Mouse (Mus musculus) kidney, adult 8-10 months (tissue): ENCODE data around the gene Ssrp1.

Experiments
- DNase-seq, 2 experiments: peaks; one replicate each; pipeline ENCODE4 v3.0.0; 2022

Gene Ssrp1

GRCm38 (mm10) chr2:85037047-85038026, at the start of gene Ssrp1, which contains the start of gene P2rx3:
Gene Ssrp1 (plus strand): TSS chr2:85037234.
Gene P2rx3 (minus strand): TSS chr2:85037462.
- DNase-seq = peak; percentile 89 to 91

- DNase-seq = no peak
Observed at GRCm38 (mm10) chr2:84987930-84988329, 49.1 kb upstream of the Ssrp1 start, which contains the start of gene Prg3. Gene Prg3 (plus strand): TSS chr2:84988215.

GRCm38 (mm10) chr2:84996376-84996775, 40.7 kb upstream of the Ssrp1 start:
- no peak for DNase-seq

GRCm38 (mm10) chr2:84999486-85000181, 37.4 kb upstream of the Ssrp1 start:
- DNase-seq = peak; percentile 7 to 18

DNA sequence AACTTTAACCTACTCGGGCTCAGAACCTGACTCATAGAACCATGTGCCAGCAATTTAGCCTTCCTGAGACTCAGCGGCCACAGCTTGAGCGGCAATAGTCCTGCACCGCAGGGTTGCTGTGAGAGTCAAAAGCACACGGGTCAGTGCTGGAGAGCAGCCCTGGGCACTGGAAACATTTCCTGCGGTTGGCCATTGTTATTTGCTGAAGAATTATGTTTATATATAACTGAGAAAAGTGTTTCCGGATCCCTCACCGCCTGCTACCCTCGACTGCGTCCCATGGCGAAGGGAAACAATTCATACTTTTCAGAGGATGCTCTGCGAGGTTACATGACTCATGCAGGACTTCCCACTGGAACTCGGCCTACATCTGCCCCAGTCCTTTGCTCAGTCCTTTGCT, 35.5 kb upstream of the Ssrp1 start:
- peak; percentile 14 to 33 for DNase-seq

- DNase-seq = no peak
Observed at GRCm38 (mm10) chr2:85002575-85002974, 34.5 kb upstream of the Ssrp1 start.

GRCm38 (mm10) chr2:85004341-85004740, 32.7 kb upstream of the Ssrp1 start:
- no peak for DNase-seq

- no peak for DNase-seq
Observed at GRCm38 (mm10) chr2:85006600-85006999, 30.4 kb upstream of the Ssrp1 start.

- DNase-seq = peak in 1 of 2 experiments; percentile 29
Observed at GRCm38 (mm10) chr2:85007729-85008128, 29.3 kb upstream of the Ssrp1 start.

DNA sequence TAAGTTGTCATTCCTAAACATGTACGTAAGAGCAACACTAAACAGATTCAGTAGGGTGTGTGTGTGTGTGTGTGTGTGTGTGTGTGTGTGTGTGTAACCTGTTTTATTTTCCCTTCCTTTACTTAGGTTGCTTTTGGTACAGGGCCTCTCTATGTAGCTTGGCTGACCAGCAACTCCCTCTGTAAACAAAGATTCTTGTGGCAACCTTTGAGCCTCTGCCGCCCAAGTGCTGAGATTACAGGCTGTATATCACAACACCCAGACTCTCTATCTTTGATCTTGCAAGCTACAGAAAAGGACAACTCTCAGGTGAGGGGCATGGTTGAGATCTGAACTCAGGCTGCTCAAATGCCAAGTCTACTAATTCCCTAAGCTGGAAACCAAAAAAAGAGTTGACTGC, 27.8 kb upstream of the Ssrp1 start:
- DNase-seq = no peak

- no peak for DNase-seq
Observed at GRCm38 (mm10) chr2:85011906-85012604, 25.0 kb upstream of the Ssrp1 start.

- no peak for DNase-seq
Observed at GRCm38 (mm10) chr2:85012679-85013078, 24.4 kb upstream of the Ssrp1 start.

DNA sequence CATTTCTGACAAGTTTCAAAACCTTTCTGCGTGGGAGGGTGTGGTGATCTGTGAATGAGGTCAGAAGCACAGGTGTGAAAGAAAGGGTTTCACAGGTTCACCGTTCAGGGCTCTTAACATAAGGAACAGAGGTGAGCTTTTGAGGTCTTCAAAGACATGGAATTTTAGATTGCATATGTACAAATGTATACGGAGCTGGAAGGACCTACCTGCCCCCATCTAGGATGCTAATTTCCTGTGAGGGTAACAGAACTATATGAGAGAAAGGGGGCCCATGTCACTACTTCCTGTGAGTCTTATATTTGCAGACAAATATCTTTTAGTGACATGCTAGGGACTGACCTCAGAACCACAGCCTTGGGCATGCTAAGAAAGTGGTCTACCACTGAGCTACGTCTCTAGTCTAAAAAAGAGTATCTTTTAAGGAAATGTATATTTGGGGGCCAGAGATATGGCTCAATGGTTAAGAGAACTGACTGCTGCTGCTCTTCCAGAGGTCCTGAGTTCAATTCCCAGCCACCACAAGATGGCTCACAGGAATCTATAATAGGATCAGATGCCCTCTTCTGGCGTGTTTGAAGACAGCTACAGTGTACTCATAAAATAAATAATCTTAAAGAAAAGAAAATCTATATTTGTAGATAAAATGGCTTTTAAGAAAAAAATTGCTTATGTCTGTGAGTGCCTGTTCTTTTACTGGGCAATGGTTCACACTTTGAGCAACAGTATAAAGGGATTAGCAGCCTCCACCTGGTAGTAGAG, 23.0 kb upstream of the Ssrp1 start:
- DNase-seq = no peak

GRCm38 (mm10) chr2:85014588-85014982, 22.4 kb upstream of the Ssrp1 start:
- no peak for DNase-seq

DNA sequence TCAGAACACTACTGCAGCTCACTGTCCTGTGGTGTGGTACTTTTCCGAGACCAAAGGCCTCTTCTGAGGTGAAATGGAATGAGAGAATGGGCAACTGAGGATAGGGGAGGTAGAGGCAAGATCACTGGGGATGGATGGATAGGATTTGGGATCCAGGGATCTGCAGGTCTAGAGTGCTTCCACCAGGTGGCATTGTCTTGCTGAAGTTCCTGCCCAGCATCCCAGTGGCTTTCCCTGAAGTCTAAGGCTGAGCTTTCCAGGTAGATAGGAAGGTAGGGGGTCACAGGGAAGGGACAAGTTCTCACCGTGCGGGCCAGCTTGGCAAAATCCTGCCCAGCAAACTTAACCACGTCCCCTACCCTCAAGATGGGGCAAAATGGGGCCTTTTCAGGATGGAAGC, 15.0 kb upstream of the Ssrp1 start:
- DNase-seq = peak in 1 of 2 experiments; percentile 32

DNA sequence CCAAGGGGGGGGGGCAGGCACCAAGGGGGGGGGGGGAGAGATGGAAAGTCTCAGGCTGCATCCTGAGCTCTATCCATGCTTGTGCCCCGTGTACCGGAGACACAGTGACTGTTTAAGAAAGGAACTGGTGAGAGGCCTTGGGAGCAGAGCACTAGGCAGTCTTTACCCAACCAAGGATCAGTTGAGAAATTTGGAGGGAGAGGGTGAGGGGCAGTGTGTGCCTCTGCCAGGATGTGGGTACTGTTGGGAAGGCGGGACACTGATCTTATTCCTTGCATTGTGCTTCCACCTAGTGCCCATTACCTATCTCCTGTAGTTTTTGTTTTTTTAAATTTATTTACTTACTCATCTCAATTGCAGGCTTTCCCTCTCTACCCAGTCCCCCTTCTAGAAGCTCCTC, 10.9 kb upstream of the Ssrp1 start:
- no peak for DNase-seq

- DNase-seq = no peak
Observed at GRCm38 (mm10) chr2:85027281-85027680, 9.8 kb upstream of the Ssrp1 start.

- no peak for DNase-seq
Observed at GRCm38 (mm10) chr2:85029897-85030296, 7.1 kb upstream of the Ssrp1 start.

DNA sequence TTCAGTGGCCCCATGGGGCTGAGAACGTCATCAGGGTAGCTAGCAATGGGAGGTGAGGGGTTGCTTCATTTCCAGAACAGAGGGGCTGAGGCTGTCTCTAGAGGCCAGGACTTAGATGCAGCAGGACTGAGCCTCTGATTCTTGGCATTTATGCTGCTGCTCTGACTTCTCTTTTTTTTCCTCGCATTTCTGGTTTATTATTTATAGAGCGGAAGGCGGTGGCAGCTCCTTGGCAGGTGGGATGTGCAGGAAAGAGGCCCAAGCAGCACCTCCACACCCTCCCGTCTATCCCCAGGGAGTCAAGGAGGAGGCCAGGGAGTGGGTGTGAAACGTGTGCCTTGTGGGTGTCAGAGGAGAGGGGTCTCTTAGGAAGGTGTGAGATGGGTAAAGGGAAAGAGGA, 6.0 kb upstream of the Ssrp1 start:
- DNase-seq = no peak

DNA sequence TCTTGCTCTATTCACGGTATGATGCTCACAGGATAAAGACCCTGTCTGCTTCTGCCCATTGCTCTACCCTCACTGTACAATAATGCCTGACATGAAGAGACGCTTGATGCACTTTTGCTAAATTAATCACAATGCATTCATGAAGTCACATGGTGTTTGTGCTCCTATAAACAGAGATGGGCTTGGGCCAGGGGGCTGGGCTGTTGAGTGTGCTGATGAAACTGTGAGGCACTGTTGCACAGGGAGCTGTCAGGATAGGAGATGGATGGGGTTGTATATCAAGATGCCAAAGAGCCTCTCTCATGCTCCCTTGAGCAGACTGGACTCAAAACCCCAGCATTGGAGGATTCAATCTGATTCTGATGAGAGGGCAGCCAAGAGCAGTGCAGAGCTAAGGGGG, 3.9 kb upstream of the Ssrp1 start:
- DNase-seq = no peak

DNA sequence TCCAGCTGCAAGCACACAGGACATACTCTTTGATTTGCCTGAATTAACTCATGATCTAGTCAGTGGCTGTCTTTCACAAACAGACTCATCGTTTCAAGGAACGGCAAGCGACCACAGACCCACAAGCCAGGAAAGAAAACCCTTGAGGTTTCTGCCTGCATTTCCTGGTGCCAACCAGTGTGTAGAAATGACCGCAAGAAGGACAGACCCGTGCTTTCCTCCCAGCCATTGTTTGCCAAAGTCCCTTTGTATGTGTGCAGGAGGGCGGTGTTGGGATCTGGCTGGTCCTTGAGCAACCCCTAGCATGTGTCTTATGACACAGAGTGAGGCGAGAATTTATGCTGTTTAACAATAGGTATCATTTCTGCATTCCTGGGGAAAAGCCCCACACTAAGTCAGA, 2.9 kb upstream of the Ssrp1 start:
- DNase-seq = no peak

DNA sequence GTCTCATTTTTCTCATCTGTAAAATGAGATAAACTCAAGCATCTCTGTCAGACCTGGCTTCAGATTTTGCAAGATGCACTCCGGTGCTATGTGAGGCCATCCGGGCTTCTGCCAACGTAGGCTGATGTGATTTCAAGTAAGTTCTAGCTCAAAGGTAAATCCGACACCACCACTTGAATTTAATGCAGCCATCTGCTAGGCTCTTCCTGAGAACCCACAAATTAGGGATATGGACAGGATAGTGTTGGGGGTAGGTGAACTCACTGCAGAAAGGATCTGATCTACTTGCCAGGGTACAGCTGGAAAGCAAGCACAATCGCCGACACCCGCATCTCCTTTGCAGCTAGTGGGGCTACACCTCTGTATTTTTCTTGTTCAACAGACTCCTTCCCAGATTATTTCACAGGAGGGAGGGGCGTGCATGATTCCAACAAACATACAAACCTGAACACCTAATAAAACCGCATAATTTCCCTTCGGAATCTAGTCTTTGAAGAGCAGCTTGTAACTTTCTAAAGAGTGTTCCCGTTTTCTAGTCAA, 457 bp upstream of the Ssrp1 start:
- DNase-seq = no peak
